Mouse (Mus musculus) lung, postnatal 0 days (tissue): ENCODE data around the gene Rassf8.

Experiments
- CTCF ChIP-seq: IDR thresholded peaks from 2 replicates; pipeline ENCODE4 v1.5.1; 2016; ENCODE audit warnings: antibody characterized with exemption, mild to moderate bottlenecking
- EP300 ChIP-seq: IDR thresholded peaks from 2 replicates; pipeline ENCODE4 v1.6.1; 2016; ENCODE audit warnings: antibody characterized with exemption, mild to moderate bottlenecking, control low read depth

DNA sequence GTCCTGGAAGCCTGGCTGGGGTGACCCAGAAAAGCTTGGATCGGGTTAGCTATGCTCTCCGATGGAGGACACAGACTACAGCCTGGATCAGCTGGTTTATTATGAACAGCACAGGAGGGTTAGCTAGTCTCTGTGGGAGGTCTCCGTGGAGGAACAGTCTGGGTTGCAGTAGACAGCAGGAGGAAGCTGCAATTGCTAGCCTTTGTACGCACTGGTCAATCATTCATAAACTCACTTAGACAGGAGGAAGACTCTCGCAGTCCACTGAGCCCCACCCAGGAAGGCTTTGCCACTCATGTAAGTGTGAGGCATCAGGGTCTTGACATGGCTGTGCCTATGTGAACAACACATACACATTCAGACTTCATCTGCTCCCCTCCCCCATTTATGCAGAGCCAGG, 35.2 kb upstream of the Rassf8 start:
- TF ChIP-seq CTCF (no peak), EP300 (no peak)
